Mouse (Mus musculus): Measurements from ENCODE around the gene Prmt7. TPM values are rescaled to one million over a fixed set of nuclear protein-coding genes. Genes with fewer than 3 reads are reported as not detected.

The Prmt7 gene
- total and polyA plus RNA-seq, 3 experiments, result 48.4 to 87.3 (median 69.5) TPM

- H3K36me3 ChIP-seq (replicated peaks in 1 of 2; ENCODE audit: control insufficient read depth in 1 of 2, insufficient read depth in 1 of 2, low read length in 1 of 2), result peaks cover 40 to 51% of the 10 kb centered on the region in 2 experiments
- peak; percentile 52 for DNase-seq (ENCODE audit: extremely low read depth)
- H3K9me3 ChIP-seq (replicated peaks; ENCODE audit: low read length), result no peaks in the 10 kb centered on the region
- peaks cover 39% of the 10 kb centered on the region for H3K79me2 ChIP-seq (replicated peaks; ENCODE audit: control insufficient read depth, extremely low read depth, insufficient read depth, poor library complexity, severe bottlenecking)
- H3K9ac ChIP-seq (ENCODE audit: insufficient read depth, low read depth), result peak overlapping the region; percentile 75
- peaks cover 2 to 29% of the 10 kb centered on the region in 2 experiments; a peak in 3 of 4 replicates for H3K4me1 ChIP-seq (ENCODE audit: control insufficient read depth in 1 of 2, insufficient read depth in 2 of 2)
- H3K4me2 ChIP-seq (ENCODE audit: insufficient read depth, low read depth, poor library complexity, severe bottlenecking), result peak overlapping the region; percentile 98
- dilution Hi-C loops (cut with MboI; ENCODE audit: extremely low pct_ligation_motif_present, extremely low pct_unique_long_range_greater_than_20kb, low sequenced_read_pairs) (no loop called here), in situ Hi-C loops (cut with MboI; ENCODE audit: low pct_ligation_motif_present, low pct_unique_long_range_greater_than_20kb, low sequenced_read_pairs) (loop anchor here (5.0 kb wide), 1 partner anchor 43 kb away; the partner anchor contains the start of gene Slc7a6)
- peak overlapping the region; percentile 87 to 93 (median 88) for H3K4me3 ChIP-seq (replicated peaks in 1 of 3; ENCODE audit: low read depth in 2 of 3, low read length in 2 of 3, poor library complexity in 1 of 3)
- TF ChIP-seq MEF2A (IDR thresholded peaks at IDR 0.05; ENCODE audit: borderline replicate concordance, low read depth, low read length), result no peak
- 0 out of 2 replicates have a peak, but pooled peaks have one; percentile 25 for TF ChIP-seq MAX (IDR thresholded peaks at IDR 0.05; ENCODE audit: low read length)
- peak; percentile 34; the same call in 1 of the 2 replicates for TF ChIP-seq MXI1 (IDR thresholded peaks at IDR 0.05; ENCODE audit: low read depth, low read length)
- peak overlapping the region; percentile 52 for H3K27ac ChIP-seq (ENCODE audit: insufficient read depth, low read depth)
- H3K27me3 ChIP-seq (replicated peaks), result no peaks in the 10 kb centered on the region
Observed at GRCm38 (mm10) chr8:106210035-106210731, 553 bp upstream of the Prmt7 start.

GRCm38 (mm10) chr8:106211421-106211820 is 685 bp downstream of the Prmt7 start:
- no peak for TF ChIP-seq MAZ (IDR thresholded peaks at IDR 0.05; ENCODE audit: low read depth, low read length)
- 0 out of 2 replicates have a peak, but pooled peaks have one; percentile 4 for TF ChIP-seq IRF4 (IDR thresholded peaks at IDR 0.05; ENCODE audit: low read depth, low read length)
- TF ChIP-seq TCF12 (IDR thresholded peaks at IDR 0.05; ENCODE audit: low read depth, low read length), result no peak
- TF ChIP-seq SIN3A (IDR thresholded peaks at IDR 0.05; ENCODE audit: low read length), result 0 out of 2 replicates have a peak, but pooled peaks have one; percentile 33
- TF ChIP-seq ZNF384 (IDR thresholded peaks at IDR 0.05; ENCODE audit: low read depth, low read length), result no peak
- peaks cover 36% of the 10 kb centered on the region for H3K79me2 ChIP-seq (replicated peaks; ENCODE audit: control insufficient read depth, extremely low read depth, insufficient read depth, poor library complexity, severe bottlenecking)
- DNase-seq (ENCODE audit: extremely low read depth), result no peak
- peaks cover 2 to 32% of the 10 kb centered on the region in 2 experiments; a peak in 3 of 4 replicates for H3K4me1 ChIP-seq (ENCODE audit: control insufficient read depth in 1 of 2, insufficient read depth in 2 of 2)
- no peaks in the 10 kb centered on the region for H3K9me3 ChIP-seq (replicated peaks; ENCODE audit: low read length)
- dilution Hi-C loops (cut with MboI; ENCODE audit: extremely low pct_ligation_motif_present, extremely low pct_unique_long_range_greater_than_20kb, low sequenced_read_pairs) (no loop called here), in situ Hi-C loops (cut with MboI; ENCODE audit: low pct_ligation_motif_present, low pct_unique_long_range_greater_than_20kb, low sequenced_read_pairs) (loop anchor here (5.0 kb wide), 1 partner anchor 44 kb away; the partner anchor contains the start of gene Slc7a6)
- H3K36me3 ChIP-seq (replicated peaks in 1 of 2; ENCODE audit: control insufficient read depth in 1 of 2, insufficient read depth in 1 of 2, low read length in 1 of 2), result peaks cover 47 to 56% of the 10 kb centered on the region in 2 experiments
- peak overlapping the region; percentile 69 for H3K9ac ChIP-seq (ENCODE audit: insufficient read depth, low read depth)
- H3K4me3 ChIP-seq (replicated peaks in 1 of 3; ENCODE audit: low read depth in 2 of 3, low read length in 2 of 3, poor library complexity in 1 of 3), result peak overlapping the region; percentile 87 to 93 (median 88)
- H3K27me3 ChIP-seq (replicated peaks), result no peaks in the 10 kb centered on the region
- H3K27ac ChIP-seq (ENCODE audit: insufficient read depth, low read depth), result 0 out of 2 replicates have a peak overlapping the region, but pooled peaks have one; percentile 52
- peak overlapping the region; percentile 97 for H3K4me2 ChIP-seq (ENCODE audit: insufficient read depth, low read depth, poor library complexity, severe bottlenecking)

- DNase-seq (ENCODE audit: extremely low read depth), result no peak
- dilution Hi-C loops (cut with MboI; ENCODE audit: extremely low pct_ligation_motif_present, extremely low pct_unique_long_range_greater_than_20kb, low sequenced_read_pairs) (no loop called here), in situ Hi-C loops (cut with MboI; ENCODE audit: low pct_ligation_motif_present, low pct_unique_long_range_greater_than_20kb, low sequenced_read_pairs) (loop anchor here (5.0 kb wide), 1 partner anchor 47 kb away; the partner anchor contains the start of gene Slc7a6)
- TF ChIP-seq E2F4 (IDR thresholded peaks at IDR 0.05; ENCODE audit: insufficient replicate concordance, low read depth, low read length) (no peak), MAFK (IDR thresholded peaks at IDR 0.05; ENCODE audit: insufficient replicate concordance, low read length) (peak; percentile 82)
- Histone ChIP-seq H3K79me2 (replicated peaks; ENCODE audit: control insufficient read depth, extremely low read depth, insufficient read depth, poor library complexity, severe bottlenecking) (peaks cover 19% of the 10 kb centered on the region), H3K27me3 (replicated peaks) (no peaks in the 10 kb centered on the region), H3K4me3 (replicated peaks in 1 of 3; ENCODE audit: low read depth in 2 of 3, low read length in 2 of 3, poor library complexity in 1 of 3) (no peak overlapping the region), H3K4me1 (ENCODE audit: control insufficient read depth in 1 of 2, insufficient read depth in 2 of 2) (peaks cover 2 to 32% of the 10 kb centered on the region in 2 experiments; a peak in 3 of 4 replicates), H3K27ac (ENCODE audit: insufficient read depth, low read depth) (no peak overlapping the region), H3K9ac (ENCODE audit: insufficient read depth, low read depth) (no peak overlapping the region), H3K36me3 (replicated peaks in 1 of 2; ENCODE audit: control insufficient read depth in 1 of 2, insufficient read depth in 1 of 2, low read length in 1 of 2) (peaks cover 51 to 65% of the 10 kb centered on the region in 2 experiments), H3K4me2 (ENCODE audit: insufficient read depth, low read depth, poor library complexity, severe bottlenecking) (no peak overlapping the region), H3K9me3 (replicated peaks; ENCODE audit: low read length) (no peaks in the 10 kb centered on the region)
Observed at GRCm38 (mm10) chr8:106213959-106214358, 3.2 kb downstream of the Prmt7 start.

All from CH12.LX (cell line).